26 mouse cellular contexts compared by ENCODE assay signal in the genomic region with DNA sequence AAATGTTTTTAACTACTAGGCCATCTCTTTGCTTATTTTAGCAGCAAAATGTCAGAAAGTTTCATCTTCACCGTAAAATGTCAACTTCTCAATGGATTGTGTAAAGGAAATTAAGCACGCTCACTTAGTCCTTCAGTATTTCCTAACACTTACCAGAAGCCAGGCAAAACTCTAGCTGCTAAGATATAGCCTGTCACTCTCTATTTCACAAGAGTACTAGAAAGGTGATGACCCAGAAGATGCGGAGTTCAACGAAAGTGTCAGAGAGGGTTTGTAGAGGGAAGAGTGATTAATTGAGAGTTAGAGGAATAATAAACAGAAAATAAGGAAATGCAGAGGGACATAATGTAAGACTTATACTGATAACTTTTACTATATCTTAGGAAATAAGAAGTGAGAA.
"Had no signal": no experiment of that assay in that cellular context is flagged by ENCODE, and none has a peak within 500 bp of the region (broad histone marks: within the 10 kb centered on the region; RNA-seq: fewer than 3 reads in every experiment).

No protein-coding gene starts in this region.

- H3K4me1 ChIP-seq: heart, embryonic 10.5 days; heart, embryonic 12.5 days; hindbrain, embryonic 10.5 days; hindbrain, embryonic 12.5 days; intestine, embryonic 15.5 days; limb, embryonic 10.5 days; limb, embryonic 12.5 days had no signal

- H3K9me3 ChIP-seq: heart, embryonic 10.5 days; hindbrain, embryonic 10.5 days; hindbrain, embryonic 12.5 days; intestine, embryonic 15.5 days; limb, embryonic 10.5 days; limb, embryonic 12.5 days had no signal

- H3K9ac ChIP-seq: heart, embryonic 12.5 days; hindbrain, embryonic 12.5 days; hindbrain, embryonic 14.5 days; intestine, embryonic 15.5 days; limb, embryonic 12.5 days had no signal

- H3K27me3 ChIP-seq: heart, embryonic 12.5 days; hindbrain, embryonic 12.5 days; intestine, embryonic 15.5 days; limb, embryonic 12.5 days had no signal

- H3K4me2 ChIP-seq: heart, embryonic 12.5 days; hindbrain, embryonic 12.5 days; hindbrain, embryonic 14.5 days; intestine, embryonic 15.5 days; limb, embryonic 12.5 days; liver, embryonic 11.5 days had no signal

- DNase-seq: gastrocnemius, adult 2 months; gastrocnemius, postnatal 10 days; gastrocnemius, postnatal 25 days; heart, adult 18-20 months; heart, postnatal 10 days; heart, postnatal 4 days; kidney, adult 18-20 months; kidney, adult 8-10 months; kidney, postnatal 10 days; kidney, postnatal 25 days; kidney, postnatal 4 days; liver had no signal

- H3K36me3 ChIP-seq: heart, embryonic 10.5 days; heart, embryonic 12.5 days; hindbrain, embryonic 10.5 days; hindbrain, embryonic 12.5 days; intestine, embryonic 15.5 days; limb, embryonic 10.5 days; limb, embryonic 12.5 days had no signal

- H3K27ac ChIP-seq: gastrocnemius, adult 2 months; heart, embryonic 10.5 days; hindbrain, embryonic 10.5 days; hindbrain, embryonic 12.5 days; hindbrain, embryonic 14.5 days; intestine, embryonic 15.5 days; layer of hippocampus, adult 2 months; left cerebral cortex, adult 2 months; limb, embryonic 10.5 days; limb, embryonic 12.5 days had no signal

- H3K4me3 ChIP-seq: gastrocnemius, adult 2 months; heart, embryonic 10.5 days; heart, embryonic 12.5 days; hindbrain, embryonic 10.5 days; hindbrain, embryonic 12.5 days; intestine, embryonic 15.5 days; layer of hippocampus, adult 2 months; left cerebral cortex, adult 2 months; limb, embryonic 10.5 days; limb, embryonic 12.5 days had no signal

- ATAC-seq: hindbrain, embryonic 16.5 days; inflammation-experienced regulatory T-cells, adult 6 months; intestine, embryonic 15.5 days; intestine, postnatal 0 days had no signal
